Mouse (Mus musculus): Measurements from ENCODE around the gene Pdzrn4. TPM values are rescaled to one million over a fixed set of nuclear protein-coding genes. Genes with fewer than 3 reads are reported as not detected.
A peak's percentile ranks its signal among the peaks of the same experiment; 100 is the strongest.

The Pdzrn4 gene
- polyA plus RNA-seq, 1 experiment from 2014 or later = 3.0 TPM

- Histone ChIP-seq H3K9me3 (no peaks in the 10 kb centered on the region), H3K27ac (no peak overlapping the region), H3K27me3 (peaks cover 3% of the 10 kb centered on the region; the same call in 1 of the 2 replicates), H3K4me1 (peaks cover 30% of the 10 kb centered on the region), H3K4me3 (no peak overlapping the region), H3K36me3 (no peaks in the 10 kb centered on the region), H3K9ac (no peak overlapping the region), H3K4me2 (replicated peaks) (no peak overlapping the region)
- ATAC-seq (ENCODE audit: low FRiP score, low read depth) = 0 out of 2 replicates have a peak, but pooled peaks have one; percentile 24
- WGBS = 25% methylated on average over 7 of the region's 7 CpGs
These were observed 20.0 kb downstream of the Pdzrn4 start for GRCm38 (mm10) chr15:92416658-92417057.

GRCm38 (mm10) chr15:92417120-92417519 is 20.4 kb downstream of the Pdzrn4 start:
- peak; percentile 48; the same call in 1 of the 2 replicates for ATAC-seq (ENCODE audit: low FRiP score, low read depth)

GRCm38 (mm10) chr15:92434605-92435004 is 37.9 kb downstream of the Pdzrn4 start:
- Histone ChIP-seq H3K4me3 (no peak overlapping the region), H3K9ac (no peak overlapping the region), H3K9me3 (no peaks in the 10 kb centered on the region), H3K27ac (no peak overlapping the region), H3K4me1 (no peaks in the 10 kb centered on the region), H3K4me2 (replicated peaks) (no peak overlapping the region), H3K36me3 (no peaks in the 10 kb centered on the region), H3K27me3 (no peaks in the 10 kb centered on the region)
- no peak for ATAC-seq (ENCODE audit: low FRiP score, low read depth)
- 6% methylated on average over 6 of the region's 6 CpGs for WGBS

More at GRCm38 (mm10) chr15:92417120-92417519, 20.4 kb downstream of the Pdzrn4 start:
- Histone ChIP-seq H3K27me3 (peaks cover 3% of the 10 kb centered on the region; the same call in 1 of the 2 replicates), H3K9me3 (no peaks in the 10 kb centered on the region), H3K4me1 (peaks cover 30% of the 10 kb centered on the region), H3K4me3 (no peak overlapping the region), H3K4me2 (replicated peaks) (no peak overlapping the region), H3K27ac (no peak overlapping the region), H3K36me3 (no peaks in the 10 kb centered on the region), H3K9ac (no peak overlapping the region)
- 29% methylated on average over 3 of the region's 3 CpGs for WGBS

- no peak for ATAC-seq (ENCODE audit: low FRiP score, low read depth)
- WGBS = 36% methylated on average over 4 of the region's 4 CpGs
- Histone ChIP-seq H3K36me3 (no peaks in the 10 kb centered on the region), H3K27me3 (no peaks in the 10 kb centered on the region), H3K9ac (no peak overlapping the region), H3K9me3 (no peaks in the 10 kb centered on the region), H3K27ac (no peak overlapping the region), H3K4me2 (replicated peaks) (no peak overlapping the region), H3K4me3 (no peak overlapping the region), H3K4me1 (no peaks in the 10 kb centered on the region)
These were observed 38.6 kb downstream of the Pdzrn4 start for GRCm38 (mm10) chr15:92435306-92435705.

GRCm38 (mm10) chr15:92441630-92442180 is 45.0 kb downstream of the Pdzrn4 start:
- ATAC-seq (ENCODE audit: low FRiP score, low read depth) = no peak
- Histone ChIP-seq H3K27me3 (no peaks in the 10 kb centered on the region), H3K4me1 (peaks cover 8% of the 10 kb centered on the region; the same call in 1 of the 2 replicates), H3K36me3 (no peaks in the 10 kb centered on the region), H3K4me2 (replicated peaks) (peak overlapping the region; percentile 42), H3K9ac (no peak overlapping the region), H3K27ac (no peak overlapping the region), H3K4me3 (peak overlapping the region; percentile 15; the same call in 1 of the 2 replicates), H3K9me3 (no peaks in the 10 kb centered on the region)
- 37% methylated on average over 19 of the region's 19 CpGs for WGBS

- 0 out of 2 replicates have a peak, but pooled peaks have one; percentile 15 for ATAC-seq (ENCODE audit: low FRiP score, low read depth)
- no peak overlapping the region for H3K4me3 ChIP-seq
- 43% methylated on average over 8 of the region's 8 CpGs for WGBS
- H3K27ac ChIP-seq = no peak overlapping the region
- no peaks in the 10 kb centered on the region for H3K4me1 ChIP-seq
- H3K4me2 ChIP-seq (replicated peaks) = no peak overlapping the region
- no peaks in the 10 kb centered on the region for H3K27me3 ChIP-seq
- no peaks in the 10 kb centered on the region for H3K36me3 ChIP-seq
- no peak overlapping the region for H3K9ac ChIP-seq
- no peaks in the 10 kb centered on the region for H3K9me3 ChIP-seq
These were observed 51.0 kb downstream of the Pdzrn4 start for GRCm38 (mm10) chr15:92447708-92448147.

- Histone ChIP-seq H3K9ac (no peak overlapping the region), H3K27me3 (no peaks in the 10 kb centered on the region), H3K27ac (no peak overlapping the region), H3K4me1 (no peaks in the 10 kb centered on the region), H3K36me3 (no peaks in the 10 kb centered on the region), H3K9me3 (no peaks in the 10 kb centered on the region), H3K4me2 (replicated peaks) (no peak overlapping the region), H3K4me3 (no peak overlapping the region)
- ATAC-seq (ENCODE audit: low FRiP score, low read depth) = no peak
- WGBS = 94% methylated on average over 8 of the region's 8 CpGs
These were observed 52.4 kb downstream of the Pdzrn4 start for GRCm38 (mm10) chr15:92449112-92449511.

GRCm38 (mm10) chr15:92452620-92453019 is 55.9 kb downstream of the Pdzrn4 start:
- 55% methylated on average over 7 of the region's 7 CpGs for WGBS
- Histone ChIP-seq H3K4me2 (replicated peaks) (no peak overlapping the region), H3K27me3 (no peaks in the 10 kb centered on the region), H3K9me3 (no peaks in the 10 kb centered on the region), H3K9ac (no peak overlapping the region), H3K4me3 (no peak overlapping the region), H3K4me1 (no peaks in the 10 kb centered on the region), H3K36me3 (no peaks in the 10 kb centered on the region), H3K27ac (no peak overlapping the region)
- ATAC-seq (ENCODE audit: low FRiP score, low read depth) = no peak

GRCm38 (mm10) chr15:92482198-92482597 is 85.5 kb downstream of the Pdzrn4 start:
- Histone ChIP-seq H3K4me1 (no peaks in the 10 kb centered on the region), H3K27me3 (no peaks in the 10 kb centered on the region), H3K27ac (no peak overlapping the region), H3K9ac (no peak overlapping the region), H3K4me2 (replicated peaks) (no peak overlapping the region), H3K9me3 (no peaks in the 10 kb centered on the region), H3K36me3 (no peaks in the 10 kb centered on the region), H3K4me3 (no peak overlapping the region)
- 73% methylated on average over 6 of the region's 6 CpGs for WGBS
- no peak for ATAC-seq (ENCODE audit: low FRiP score, low read depth)

GRCm38 (mm10) chr15:92491376-92491775 is 94.7 kb downstream of the Pdzrn4 start:
- no peak overlapping the region for H3K27ac ChIP-seq
- 87% methylated on average over 3 of the region's 3 CpGs for WGBS
- no peaks in the 10 kb centered on the region for H3K4me1 ChIP-seq
- no peak overlapping the region for H3K4me3 ChIP-seq
- H3K9ac ChIP-seq = no peak overlapping the region
- no peaks in the 10 kb centered on the region for H3K36me3 ChIP-seq
- no peaks in the 10 kb centered on the region for H3K27me3 ChIP-seq
- ATAC-seq (ENCODE audit: low FRiP score, low read depth) = no peak
- no peaks in the 10 kb centered on the region for H3K9me3 ChIP-seq
- H3K4me2 ChIP-seq (replicated peaks) = no peak overlapping the region

GRCm38 (mm10) chr15:92495465-92496174 is 98.9 kb downstream of the Pdzrn4 start:
- 92% methylated on average over 12 of the region's 12 CpGs for WGBS
- ATAC-seq (ENCODE audit: low FRiP score, low read depth) = no peak
- no peak overlapping the region for H3K4me3 ChIP-seq
- no peaks in the 10 kb centered on the region for H3K27me3 ChIP-seq
- no peaks in the 10 kb centered on the region for H3K9me3 ChIP-seq
- H3K36me3 ChIP-seq = no peaks in the 10 kb centered on the region
- no peak overlapping the region for H3K4me2 ChIP-seq (replicated peaks)
- H3K4me1 ChIP-seq = no peaks in the 10 kb centered on the region
- H3K27ac ChIP-seq = no peak overlapping the region
- H3K9ac ChIP-seq = no peak overlapping the region

GRCm38 (mm10) chr15:92500276-92500838 is 103.7 kb downstream of the Pdzrn4 start:
- H3K36me3 ChIP-seq = no peaks in the 10 kb centered on the region
- H3K27me3 ChIP-seq = no peaks in the 10 kb centered on the region
- H3K9ac ChIP-seq = no peak overlapping the region
- no peaks in the 10 kb centered on the region for H3K9me3 ChIP-seq
- H3K4me1 ChIP-seq = no peaks in the 10 kb centered on the region
- no peak for ATAC-seq (ENCODE audit: low FRiP score, low read depth)
- no peak overlapping the region for H3K4me2 ChIP-seq (replicated peaks)
- H3K4me3 ChIP-seq = no peak overlapping the region
- H3K27ac ChIP-seq = no peak overlapping the region
- WGBS = 52% methylated on average over 9 of the region's 9 CpGs

Measured in limb, embryonic 13.5 days (tissue).